Mouse (Mus musculus) liver, adult 2 months (tissue): ENCODE measurements at regions not wholly inside any gene's neighbourhood (a gene's known extent, or its start where the extent isn't known, plus 50 kb on each side); places are given as distances from the start of the nearest gene placed in this dataset.

Experiments
- CTCF ChIP-seq: fragments of 200-500 bp; IDR thresholded peaks from 2 replicates; pipeline ENCODE4 v1.5.1; 2011; ENCODE audit warnings: low read depth, low read length, control low read depth
- POLR2A ChIP-seq: fragments of 200-500 bp; IDR thresholded peaks from 2 replicates; pipeline ENCODE4 v1.6.1; 2011; ENCODE audit warnings: low read length, control low read depth; ENCODE audit not compliant: insufficient read depth; ENCODE audit errors: extremely low read depth

- TF ChIP-seq POLR2A (no peak), CTCF (no peak)
Measured at GRCm38 (mm10) chr3:6757562-6757961, 137.3 kb upstream of the 1700008P02Rik start.
